Mouse (Mus musculus): Measurements from ENCODE around the gene Golt1a.
"Not testable (repeated sequence)": the region's sequence is repeated elsewhere in the genome, so short reads cannot be mapped to it uniquely, and the experiment has no call there.

Gene Golt1a

DNA sequence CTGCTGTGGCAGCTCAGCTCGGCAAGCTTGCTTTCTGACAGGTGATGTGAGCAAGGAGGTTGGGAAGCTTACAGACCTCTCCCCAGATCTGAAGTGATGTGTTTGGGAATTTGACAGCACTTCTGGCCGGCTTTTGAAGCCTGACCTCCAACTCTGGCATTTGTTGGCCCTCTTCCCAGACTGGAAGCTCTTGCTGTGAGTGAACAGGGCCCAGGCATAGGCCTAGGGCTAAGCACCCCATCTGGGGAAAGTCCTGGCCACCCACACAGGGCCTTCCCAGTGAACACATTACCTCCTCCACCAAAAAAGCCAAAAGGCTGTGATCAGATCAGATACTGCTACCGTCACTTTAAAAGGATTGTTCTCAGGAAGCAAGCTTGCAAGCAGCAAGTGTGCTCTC, 7.1 kb upstream of the Golt1a start:
- DNase-seq (ENCODE audit: low spot score in 2 of 2) = no peak

DNA sequence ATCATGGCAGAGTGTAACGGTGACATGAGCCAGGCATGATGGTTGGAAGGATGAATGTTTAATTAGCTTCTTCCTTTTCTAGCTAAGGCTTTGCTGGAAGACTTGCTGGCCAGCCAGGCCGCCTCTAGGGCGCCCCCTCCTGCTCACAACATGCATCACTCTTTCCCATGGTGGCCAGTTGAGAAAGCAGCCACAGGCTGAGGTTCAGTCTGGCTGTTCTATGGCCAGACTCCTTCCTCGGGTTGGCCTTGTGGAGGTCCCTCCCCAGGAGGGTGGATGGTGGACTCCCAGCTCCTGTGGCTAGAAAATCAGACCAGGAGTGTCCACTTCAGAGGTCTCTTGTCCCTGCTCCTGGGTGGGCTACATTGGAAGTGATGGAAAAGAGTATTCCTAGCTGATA, 2.8 kb upstream of the Golt1a start:
- peak; percentile 53 to 54 for DNase-seq (ENCODE audit: low spot score in 2 of 2)

DNA sequence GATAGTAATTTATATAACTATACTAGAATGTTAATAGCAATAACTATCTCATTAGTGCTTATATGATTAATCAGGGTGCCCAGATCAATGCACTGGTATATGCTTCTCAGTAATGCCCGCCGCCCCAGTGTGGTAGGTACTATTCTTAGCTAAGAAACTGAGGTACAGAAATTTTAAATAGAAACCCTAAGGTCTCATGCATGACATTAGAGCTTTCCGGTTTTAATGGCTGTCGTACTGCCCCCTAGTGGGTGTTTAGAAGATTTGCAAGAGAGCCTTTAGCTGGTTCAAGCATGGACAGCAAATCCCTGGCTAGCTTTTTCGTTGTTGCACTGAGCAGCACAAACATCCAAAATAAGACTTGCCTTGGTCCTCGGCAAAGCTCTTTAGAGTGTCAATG, 2.3 kb upstream of the Golt1a start:
- no peak for DNase-seq (ENCODE audit: low spot score in 2 of 2)

DNA sequence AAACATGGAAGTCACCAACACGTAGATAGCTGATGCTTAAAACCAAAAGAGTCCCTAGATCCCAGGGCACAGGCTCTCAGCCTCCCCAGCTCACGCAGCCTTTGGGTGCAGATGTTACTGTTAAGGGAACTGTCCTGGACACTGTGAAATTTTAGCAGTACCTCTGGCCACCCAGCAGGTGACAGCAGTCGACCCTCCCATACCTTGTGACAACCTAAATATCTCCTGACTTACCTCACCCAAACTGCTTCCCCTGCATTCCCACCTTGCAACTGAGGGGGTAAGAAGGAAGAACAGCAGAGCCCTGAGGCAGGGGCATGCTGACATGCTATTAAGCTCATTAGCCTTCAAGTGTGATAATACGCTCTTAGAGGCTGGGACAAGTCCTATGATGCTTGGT, 1.6 kb downstream of the Golt1a start:
- no peak for DNase-seq (ENCODE audit: low spot score in 2 of 2)

DNA sequence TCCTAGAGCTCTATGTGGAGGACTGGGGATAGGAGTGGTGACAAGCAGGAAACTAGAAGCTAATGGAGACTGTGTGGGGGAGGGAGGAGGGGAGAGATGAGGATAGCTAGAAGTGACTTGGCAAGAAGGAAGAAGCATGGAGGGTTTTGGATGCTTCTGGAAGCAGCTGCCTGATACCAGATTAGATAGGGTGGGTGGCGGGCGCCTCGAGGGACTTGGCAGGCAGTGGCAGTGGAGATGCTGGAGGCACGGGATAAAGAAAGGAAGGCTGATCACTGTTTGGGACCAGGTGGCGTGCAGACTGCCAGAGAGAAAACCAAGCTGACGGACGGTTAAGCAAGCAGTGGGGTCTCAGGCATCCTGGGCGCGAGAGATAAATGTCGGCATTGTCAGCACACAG, 2.3 kb downstream of the Golt1a start:
- peak; percentile 81 to 86 for DNase-seq (ENCODE audit: low spot score in 2 of 2)

- DNase-seq (ENCODE audit: low spot score in 2 of 2) = no peak
Observed at GRCm38 (mm10) chr1:133314364-133314763, 4.8 kb downstream of the Golt1a start.

DNA sequence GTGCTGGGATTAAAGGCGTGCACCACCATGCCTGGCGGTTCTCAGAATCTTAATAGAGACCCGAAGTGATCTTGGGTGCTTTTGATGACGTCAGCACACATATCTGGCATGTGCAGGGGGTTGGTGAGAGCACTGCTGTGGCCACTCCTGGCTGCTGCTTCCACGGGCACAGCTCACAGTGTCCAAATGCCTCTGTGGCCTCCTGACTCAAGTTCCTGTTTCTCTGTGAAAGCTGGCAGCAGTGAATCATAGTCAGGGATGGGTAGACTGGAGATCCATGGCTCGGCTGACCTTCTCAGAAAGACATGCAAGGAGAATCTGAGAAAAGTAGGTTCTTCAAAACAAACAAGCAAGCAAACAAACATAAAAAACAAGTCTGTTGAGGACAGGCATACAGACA, 6.2 kb downstream of the Golt1a start:
- DNase-seq (ENCODE audit: low spot score in 2 of 2) = no peak

- no peak for DNase-seq (ENCODE audit: low spot score in 2 of 2)
Observed at GRCm38 (mm10) chr1:133316577-133316976, 7.0 kb downstream of the Golt1a start.

- DNase-seq (ENCODE audit: low spot score in 2 of 2) = no peak
Observed at GRCm38 (mm10) chr1:133317149-133317548, 7.5 kb downstream of the Golt1a start.

DNA sequence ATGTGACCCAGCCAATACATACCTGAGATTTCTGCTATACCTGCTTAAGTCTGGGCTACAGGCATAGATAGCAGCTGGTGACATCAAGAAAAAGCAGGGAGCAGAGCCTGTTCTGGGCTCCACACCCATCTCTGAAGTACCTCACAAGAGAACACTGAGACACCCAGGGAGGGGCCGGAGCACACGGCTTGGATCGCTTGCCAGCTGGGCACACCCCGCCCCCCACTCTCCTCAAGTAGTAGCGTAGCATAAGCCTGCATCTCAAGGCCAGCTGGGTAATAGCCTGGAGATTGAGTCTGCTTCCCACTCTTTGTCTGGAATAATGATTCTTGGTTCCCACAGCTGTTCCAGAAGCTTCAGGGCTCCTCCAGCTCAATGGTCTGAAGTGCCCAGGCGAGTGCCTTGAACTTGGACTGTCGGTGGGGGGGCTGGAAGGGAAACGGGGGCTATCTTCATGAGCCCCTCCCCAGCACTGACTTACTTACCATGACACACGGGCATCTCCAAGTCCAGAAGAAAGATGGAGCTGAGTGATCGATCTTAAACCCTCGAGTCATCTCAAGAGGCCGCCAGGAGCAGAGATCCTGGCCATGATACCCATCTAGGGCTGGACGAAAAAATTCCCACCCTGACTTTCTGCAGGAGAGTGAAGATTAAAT, 11.8 kb downstream of the Golt1a start, which contains the start of gene Kiss1:
TSS of gene Kiss1 (plus strand) at position 609 of the 659 bp plus-strand sequence.
- no peak for DNase-seq (ENCODE audit: low spot score in 2 of 2)

- no peak for DNase-seq (ENCODE audit: low spot score in 2 of 2)
Observed at GRCm38 (mm10) chr1:133323333-133323732, 13.7 kb downstream of the Golt1a start.

GRCm38 (mm10) chr1:133325951-133326350, 16.4 kb downstream of the Golt1a start:
- no peak for DNase-seq (ENCODE audit: low spot score in 2 of 2)

- DNase-seq (ENCODE audit: low spot score in 2 of 2) = no peak
Observed at GRCm38 (mm10) chr1:133327094-133327493, 17.5 kb downstream of the Golt1a start.

GRCm38 (mm10) chr1:133328299-133328795, 18.7 kb downstream of the Golt1a start:
- no peak for DNase-seq (ENCODE audit: low spot score in 2 of 2)

GRCm38 (mm10) chr1:133328896-133329637, 19.5 kb downstream of the Golt1a start:
- DNase-seq (ENCODE audit: low spot score in 2 of 2) = no peak

- DNase-seq (ENCODE audit: low spot score in 2 of 2) = no peak
Observed at GRCm38 (mm10) chr1:133329638-133329964, 20.0 kb downstream of the Golt1a start.

DNA sequence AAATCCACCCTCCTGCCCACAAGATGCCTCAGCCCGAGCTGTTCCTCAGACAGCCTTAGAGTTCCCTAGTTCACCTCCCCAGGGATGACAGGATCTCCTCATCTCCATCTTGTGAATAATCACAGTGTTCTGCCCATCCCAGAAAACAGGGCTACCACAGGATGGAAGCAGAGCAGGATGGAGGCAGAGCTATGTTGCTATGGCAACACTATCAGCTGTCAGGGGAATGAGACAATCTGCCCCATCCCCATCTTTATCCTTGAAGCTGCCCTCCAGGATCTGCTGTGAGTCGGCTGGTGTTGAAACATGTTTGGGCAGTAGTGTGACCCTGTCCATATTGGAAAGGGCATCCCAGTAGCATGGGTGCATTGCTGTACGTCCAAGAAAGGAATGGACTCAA, 21.5 kb downstream of the Golt1a start:
- DNase-seq (ENCODE audit: low spot score in 2 of 2) = no peak

- DNase-seq (ENCODE audit: low spot score in 2 of 2) = peak in 1 of 2 experiments; percentile 49
Observed at GRCm38 (mm10) chr1:133332656-133333430, 23.2 kb downstream of the Golt1a start.

DNA sequence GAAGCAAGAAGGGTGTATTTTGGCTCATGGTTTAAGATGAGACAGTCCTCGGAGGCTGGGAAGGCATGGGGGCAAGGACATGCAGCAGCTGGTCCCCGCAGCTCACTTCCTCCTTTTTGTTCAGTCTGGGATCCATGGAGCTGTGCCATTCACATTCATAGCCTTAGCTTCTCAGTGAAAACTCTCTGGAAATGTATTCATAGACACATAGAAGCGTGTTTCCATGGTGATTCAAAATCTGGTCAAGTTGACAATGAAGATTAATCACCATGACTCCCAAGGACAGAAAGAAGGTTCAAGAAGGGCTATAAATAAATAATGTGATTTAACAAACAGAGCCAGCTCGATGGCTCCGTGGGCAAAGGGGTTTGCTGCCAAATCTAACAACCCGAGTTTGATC, 24.3 kb downstream of the Golt1a start:
- no peak for DNase-seq (ENCODE audit: low spot score in 2 of 2)

GRCm38 (mm10) chr1:133340403-133340802, 30.8 kb downstream of the Golt1a start:
- DNase-seq (ENCODE audit: low spot score in 2 of 2) = not testable (repeated sequence)

- no peak for DNase-seq (ENCODE audit: low spot score in 2 of 2)
Observed at GRCm38 (mm10) chr1:133344357-133344756, 34.8 kb downstream of the Golt1a start.

DNA sequence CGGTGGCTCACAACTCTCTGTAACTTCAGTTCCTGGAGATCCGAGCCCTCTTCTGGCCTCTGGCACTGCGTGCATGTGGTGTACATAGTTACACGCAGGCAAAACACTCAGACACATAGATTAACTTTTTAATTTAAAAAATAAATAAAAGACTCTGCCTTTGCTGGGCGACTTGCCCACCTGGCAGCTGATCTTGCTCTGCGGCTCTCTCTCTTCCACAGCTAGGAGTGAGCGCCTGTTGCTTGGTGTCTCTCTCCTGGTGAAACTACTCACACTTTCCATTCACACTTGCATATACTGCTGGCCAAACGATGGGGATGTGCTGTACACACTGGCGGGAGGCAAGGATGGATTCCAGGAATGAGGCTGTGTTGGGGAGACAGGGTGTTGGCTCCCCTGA, 36.9 kb downstream of the Golt1a start:
- DNase-seq (ENCODE audit: low spot score in 2 of 2) = no peak

DNA sequence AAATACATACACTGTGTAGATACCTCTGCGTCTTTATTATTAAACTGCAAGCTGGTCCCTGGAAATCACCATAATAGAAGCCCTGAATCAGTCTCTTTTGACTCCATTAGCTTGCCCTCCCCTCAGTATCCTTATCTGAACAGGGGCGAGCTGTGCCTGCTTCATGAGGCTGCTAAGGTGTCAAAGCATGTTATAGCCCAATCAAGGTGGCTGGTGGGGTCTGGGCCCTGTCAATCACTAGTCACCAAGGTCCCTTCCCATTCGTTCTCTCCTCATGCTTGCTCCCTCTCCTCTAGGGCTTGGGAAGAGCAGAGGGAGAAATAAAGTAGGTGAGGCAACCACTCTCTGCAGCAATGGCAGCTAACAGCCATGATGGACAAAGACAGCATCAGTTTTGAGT, 37.6 kb downstream of the Golt1a start:
- no peak for DNase-seq (ENCODE audit: low spot score in 2 of 2)
